Mouse (Mus musculus) limb, embryonic 11.5 days (tissue): ENCODE measurements around the gene Selenom. TPM values are rescaled to one million over a fixed set of nuclear protein-coding genes. Genes with fewer than 3 reads are reported as not detected.

Experiments
- ATAC-seq: fragments of 200-750 bp; cut with Nextera tagmentation; 2 replicates; pipeline ENCODE4 v1.8.0; 2017; ENCODE audit warnings: low read depth; ENCODE audit not compliant: insufficient number of reproducible peaks, low FRiP score, low TSS enrichment
- DNase-seq: peaks from one replicate; pipeline ENCODE4 v3.0.0-alpha.2; 2015; ENCODE audit warnings: low spot score
- H3K27ac ChIP-seq: fragments of 300-500 bp; sonication (generic); replicated peaks from 2 replicates; pipeline ENCODE4 v1.5.1; 2014; ENCODE audit warnings: low read depth, mild to moderate bottlenecking, low read length
- H3K27me3 ChIP-seq: fragments of 300-500 bp; sonication (generic); 2 replicates; pipeline ENCODE4 v1.6.1; 2014; ENCODE audit warnings: mild to moderate bottlenecking, low read length, mixed read lengths; ENCODE audit not compliant: control insufficient read depth, insufficient read depth
- H3K36me3 ChIP-seq: fragments of 300-500 bp; sonication (generic); 2 replicates; pipeline ENCODE4 v1.6.1; 2014; ENCODE audit warnings: mild to moderate bottlenecking, low read length, moderate library complexity, mixed read lengths; ENCODE audit not compliant: control insufficient read depth, insufficient read depth
- H3K4me1 ChIP-seq: fragments of 300-500 bp; sonication (generic); 2 replicates; pipeline ENCODE4 v1.6.1; 2014; ENCODE audit warnings: low read length, mixed read lengths; ENCODE audit not compliant: control insufficient read depth, insufficient read depth
- H3K4me2 ChIP-seq: fragments of 300-500 bp; sonication (generic); 2 replicates; pipeline ENCODE4 v1.6.1; 2014; ENCODE audit warnings: low read depth, mild to moderate bottlenecking, moderate library complexity; ENCODE audit not compliant: severe bottlenecking
- H3K4me3 ChIP-seq: fragments of 300-500 bp; sonication (generic); 2 replicates; pipeline ENCODE4 v1.5.1; 2014; ENCODE audit warnings: low read depth, low read length
- H3K9ac ChIP-seq: fragments of 300-500 bp; sonication (generic); 2 replicates; pipeline ENCODE4 v1.6.1; 2014; ENCODE audit warnings: mild to moderate bottlenecking, low read length
- H3K9me3 ChIP-seq: fragments of 300-500 bp; sonication (generic); 2 replicates; pipeline ENCODE4 v1.6.1; 2016; ENCODE audit warnings: low read length; ENCODE audit not compliant: control insufficient read depth
- WGBS: fragments of 180-500 bp; shearing (Covaris S2); extraction: QIAGEN DNeasy Blood & Tissue Kit; methylation state at CpG from one replicate; pipeline ENCODE4 v1.1.7; 2014; 5-methylcytosine and 5-hydroxymethylcytosine counted together
- polyA plus RNA-seq: library from polyadenylated mRNA; unstranded; fragments of >200 nt; fragmentation: Nextera tagmentation; extraction: Ambion mirVana; gene quantifications from 2 replicates; pipeline ENCODE4 v1.2.1, GENCODE M21; 2014

Gene Selenom
- polyA plus RNA-seq, 1 experiment from 2014 or later, result 54.6 TPM

- no peak for DNase-seq
- Histone ChIP-seq H3K4me3 (no peak overlapping the region), H3K27me3 (no peaks in the 10 kb centered on the region), H3K36me3 (no peaks in the 10 kb centered on the region), H3K4me2 (no peak overlapping the region), H3K9me3 (no peaks in the 10 kb centered on the region), H3K27ac (no peak overlapping the region), H3K4me1 (no peaks in the 10 kb centered on the region), H3K9ac (no peak overlapping the region)
- WGBS, result 84% methylated on average over 5 of the region's 5 CpGs
- ATAC-seq, result no peak
Measured at GRCm38 (mm10) chr11:3489036-3489435, 25.4 kb upstream of the Selenom start.

- DNase-seq (no peak), ATAC-seq (no peak)
- Histone ChIP-seq H3K4me3 (no peak overlapping the region), H3K27ac (no peak overlapping the region), H3K9me3 (no peaks in the 10 kb centered on the region), H3K9ac (no peak overlapping the region), H3K4me2 (no peak overlapping the region), H3K27me3 (no peaks in the 10 kb centered on the region), H3K4me1 (0 out of 2 replicates have a peak, but pooled peaks cover 3% of the 10 kb centered on the region), H3K36me3 (no peaks in the 10 kb centered on the region)
- 64% methylated on average over 4 of the region's 4 CpGs for WGBS
Measured at GRCm38 (mm10) chr11:3492748-3493147, 21.7 kb upstream of the Selenom start.

- no peaks in the 10 kb centered on the region for H3K9me3 ChIP-seq
- 0 out of 2 replicates have a peak, but pooled peaks cover 3% of the 10 kb centered on the region for H3K4me1 ChIP-seq
- DNase-seq (no peak), ATAC-seq (no peak)
- WGBS, result 77% methylated on average over 17 of the region's 17 CpGs
- H3K27me3 ChIP-seq, result no peaks in the 10 kb centered on the region
- no peak overlapping the region for H3K4me3 ChIP-seq
- H3K36me3 ChIP-seq, result no peaks in the 10 kb centered on the region
- H3K9ac ChIP-seq, result peak overlapping the region; percentile 2; the same call in 1 of the 2 replicates
- H3K4me2 ChIP-seq, result no peak overlapping the region
- H3K27ac ChIP-seq, result no peak overlapping the region
Measured at GRCm38 (mm10) chr11:3494857-3495256, 19.6 kb upstream of the Selenom start.

DNA sequence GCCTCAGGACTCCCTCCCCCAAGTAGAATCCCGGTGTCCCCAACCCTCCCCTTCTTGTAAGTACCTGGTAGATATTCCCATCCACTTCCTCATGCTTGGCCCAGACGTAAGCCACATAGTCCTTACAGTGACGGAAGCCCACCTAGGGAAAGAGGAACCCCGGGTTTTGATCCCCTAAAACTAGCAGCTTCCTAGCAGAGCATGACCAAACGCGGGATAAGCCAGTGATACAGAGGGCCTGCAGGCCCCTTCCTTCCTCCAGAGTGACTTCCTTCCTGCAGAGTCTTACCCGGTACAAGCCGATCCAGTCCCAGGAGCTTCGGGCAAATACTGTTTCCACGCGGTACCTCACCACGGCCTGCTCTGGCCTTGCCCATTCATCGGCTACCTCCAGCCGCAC, 19.0 kb upstream of the Selenom start:
- H3K36me3 ChIP-seq, result no peaks in the 10 kb centered on the region
- 0 out of 2 replicates have a peak, but pooled peaks cover 3% of the 10 kb centered on the region for H3K4me1 ChIP-seq
- WGBS, result 91% methylated on average over 14 of the region's 14 CpGs
- H3K4me2 ChIP-seq, result no peak overlapping the region
- H3K9ac ChIP-seq, result no peak overlapping the region
- DNase-seq (no peak), ATAC-seq (no peak)
- H3K27ac ChIP-seq, result no peak overlapping the region
- no peaks in the 10 kb centered on the region for H3K27me3 ChIP-seq
- no peaks in the 10 kb centered on the region for H3K9me3 ChIP-seq
- no peak overlapping the region for H3K4me3 ChIP-seq

- no peaks in the 10 kb centered on the region for H3K36me3 ChIP-seq
- 56% methylated on average over 5 of the region's 5 CpGs for WGBS
- ATAC-seq, result no peak
- H3K4me3 ChIP-seq, result no peak overlapping the region
- H3K4me1 ChIP-seq, result 0 out of 2 replicates have a peak, but pooled peaks cover 3% of the 10 kb centered on the region
- H3K27ac ChIP-seq, result no peak overlapping the region
- no peaks in the 10 kb centered on the region for H3K9me3 ChIP-seq
- no peak overlapping the region for H3K4me2 ChIP-seq
- H3K27me3 ChIP-seq, result no peaks in the 10 kb centered on the region
- H3K9ac ChIP-seq, result no peak overlapping the region
- DNase-seq, result no peak
Measured at GRCm38 (mm10) chr11:3496756-3497155, 17.7 kb upstream of the Selenom start.

- 0 out of 2 replicates have a peak, but pooled peaks cover 3% of the 10 kb centered on the region for H3K4me1 ChIP-seq
- 89% methylated on average over 1 of the region's 1 CpGs for WGBS
Measured at GRCm38 (mm10) chr11:3497296-3497695, 17.2 kb upstream of the Selenom start.

DNA sequence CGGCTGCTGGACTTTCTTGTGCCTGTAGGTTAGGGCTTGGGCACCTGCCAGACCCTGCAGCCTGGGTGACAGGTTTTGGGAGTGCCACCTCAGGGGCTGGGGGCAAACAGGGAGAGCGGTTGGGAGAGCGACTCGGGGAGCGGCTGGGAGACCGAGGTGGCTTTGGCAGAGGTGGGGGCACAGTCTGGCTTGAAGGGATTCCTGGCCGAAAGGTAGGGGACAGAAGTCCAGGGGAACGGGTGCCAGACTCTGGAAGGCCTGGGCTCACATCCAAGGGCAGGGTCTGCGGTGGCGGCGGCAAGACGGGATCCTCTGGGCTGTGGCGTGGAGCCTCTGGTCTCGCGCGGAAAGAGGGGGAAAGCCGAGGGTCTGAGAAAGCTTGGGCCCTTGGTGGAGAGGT, 12.4 kb upstream of the Selenom start:
- no peaks in the 10 kb centered on the region for H3K9me3 ChIP-seq
- H3K27ac ChIP-seq, result no peak overlapping the region
- H3K27me3 ChIP-seq, result no peaks in the 10 kb centered on the region
- H3K9ac ChIP-seq, result no peak overlapping the region
- ATAC-seq (no peak), DNase-seq (no peak)
- no peaks in the 10 kb centered on the region for H3K36me3 ChIP-seq
- H3K4me1 ChIP-seq, result no peaks in the 10 kb centered on the region
- H3K4me2 ChIP-seq, result no peak overlapping the region
- WGBS, result 82% methylated on average over 17 of the region's 17 CpGs
- no peak overlapping the region for H3K4me3 ChIP-seq

More at GRCm38 (mm10) chr11:3497296-3497695, 17.2 kb upstream of the Selenom start:
- Histone ChIP-seq H3K27me3 (no peaks in the 10 kb centered on the region), H3K36me3 (no peaks in the 10 kb centered on the region), H3K4me3 (no peak overlapping the region), H3K9ac (no peak overlapping the region), H3K4me2 (no peak overlapping the region), H3K9me3 (no peaks in the 10 kb centered on the region), H3K27ac (no peak overlapping the region)
- DNase-seq, result no peak
- no peak for ATAC-seq

GRCm38 (mm10) chr11:3502459-3503072, 11.9 kb upstream of the Selenom start:
- Histone ChIP-seq H3K4me3 (no peak overlapping the region), H3K27ac (no peak overlapping the region), H3K4me2 (no peak overlapping the region), H3K4me1 (no peaks in the 10 kb centered on the region), H3K36me3 (no peaks in the 10 kb centered on the region), H3K9ac (no peak overlapping the region), H3K27me3 (no peaks in the 10 kb centered on the region), H3K9me3 (no peaks in the 10 kb centered on the region; the same call in 1 of the 2 replicates)
- 84% methylated on average over 18 of the region's 18 CpGs for WGBS
- DNase-seq (no peak), ATAC-seq (no peak)
